Mouse (Mus musculus): ENCODE data around the gene Ankrd33b. TPM values are rescaled to one million over a fixed set of nuclear protein-coding genes. Genes with fewer than 3 reads are reported as not detected.

The Ankrd33b gene
- total and polyA plus RNA-seq, 2 experiments from 2014 or later, result 5.6 to 12.9 TPM

DNA sequence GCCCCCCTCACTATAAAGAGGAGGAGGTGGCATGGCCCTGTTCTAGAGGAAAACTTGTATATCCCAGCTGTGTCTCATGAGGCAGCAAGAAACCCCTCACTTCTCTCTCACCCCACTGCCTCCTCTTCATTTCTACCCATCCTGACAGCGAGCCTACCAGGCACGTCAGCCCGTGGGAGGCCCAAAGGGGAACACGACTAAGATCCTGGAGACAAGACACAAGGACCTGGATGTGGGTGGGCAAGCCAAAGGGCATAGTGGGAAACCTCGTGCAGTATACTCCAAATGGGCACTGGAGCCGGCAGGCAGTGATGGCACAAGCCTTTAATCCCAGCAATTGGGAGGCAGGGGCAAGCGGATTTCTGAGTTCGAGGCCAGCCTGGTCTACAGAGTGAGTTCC, 1.0 kb upstream of the Ankrd33b start:
- Histone ChIP-seq H3K9me3 (replicated peaks; ENCODE audit: control insufficient read depth, low read length) (no peaks in the 10 kb centered on the region), H3K27ac (ENCODE audit: low read depth) (no peak overlapping the region), H3K4me1 (ENCODE audit: control insufficient read depth, insufficient read depth) (peaks cover 9% of the 10 kb centered on the region; the same call in 1 of the 2 replicates), H3K4me2 (ENCODE audit: low read depth, low read length) (peak overlapping the region; percentile 99; the same call in 1 of the 2 replicates), H3K4me3 (ENCODE audit: low read depth, low read length) (no peak overlapping the region), H3K36me3 (replicated peaks; ENCODE audit: control insufficient read depth, insufficient read depth, low read length) (no peaks in the 10 kb centered on the region), H3K9ac (replicated peaks; ENCODE audit: low read depth, low read length) (no peak overlapping the region), H3K27me3 (ENCODE audit: control insufficient read depth, insufficient read depth, low read length) (0 out of 2 replicates have a peak, but pooled peaks cover 3% of the 10 kb centered on the region)
- ATAC-seq (ENCODE audit: insufficient read depth, low read depth), result no peak
- no peak for DNase-seq (ENCODE audit: low spot score)
- 49% methylated on average over 8 of the region's 8 CpGs for WGBS
- no peak for TF ChIP-seq EP300 (IDR thresholded peaks at IDR 0.05; ENCODE audit: low read depth)
- TF ChIP-seq CTCF (IDR thresholded peaks at IDR 0.05; ENCODE audit: low read depth), result no peak

DNA sequence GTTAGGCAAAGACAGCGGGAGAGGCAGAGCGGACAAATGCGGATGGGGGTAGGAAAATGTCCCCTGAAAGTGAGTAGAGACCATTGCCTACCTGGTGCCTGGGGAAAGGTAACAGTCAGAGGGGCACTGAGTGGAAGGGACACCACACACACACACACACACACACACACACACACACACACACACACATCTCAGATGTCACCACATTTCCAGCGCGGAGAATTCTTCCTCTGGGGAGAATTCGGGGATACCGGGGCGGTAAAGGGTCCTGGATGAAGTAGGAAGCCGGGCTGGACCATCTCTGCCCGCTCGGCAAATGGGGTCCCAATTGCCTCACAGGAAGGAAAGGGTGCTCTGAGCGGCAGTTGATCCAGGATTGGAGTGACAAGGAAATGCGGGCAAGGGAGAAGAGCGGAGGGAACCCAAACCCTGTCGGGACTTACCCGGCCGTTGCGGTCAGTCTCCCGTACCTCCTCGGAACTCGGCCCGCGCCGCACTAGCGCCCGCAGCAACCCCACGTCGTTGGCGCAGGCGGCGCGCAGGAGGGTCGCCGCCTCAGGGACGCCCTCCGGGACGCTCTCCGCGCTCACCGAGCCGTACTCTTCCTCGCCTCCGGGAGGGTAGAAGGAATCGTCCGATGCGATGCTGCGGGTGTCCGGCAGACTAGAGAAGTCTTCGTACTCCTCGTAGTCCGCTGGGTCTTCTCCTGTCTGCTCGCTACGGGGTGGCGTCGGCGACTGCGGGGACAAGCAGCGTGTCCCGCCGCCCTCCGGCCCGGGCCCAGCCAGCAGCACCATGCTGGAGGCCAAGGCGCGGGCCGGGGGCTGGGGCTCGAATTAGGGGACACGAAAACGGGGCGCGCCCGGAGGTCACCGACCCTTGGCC, 688 bp downstream of the Ankrd33b start:
- ATAC-seq (ENCODE audit: insufficient read depth, low read depth), result peak; percentile 22
- Histone ChIP-seq H3K4me3 (ENCODE audit: low read depth, low read length) (peak overlapping the region; percentile 81), H3K36me3 (replicated peaks; ENCODE audit: control insufficient read depth, insufficient read depth, low read length) (no peaks in the 10 kb centered on the region), H3K4me1 (ENCODE audit: control insufficient read depth, insufficient read depth) (peaks cover 9% of the 10 kb centered on the region; the same call in 1 of the 2 replicates), H3K9me3 (replicated peaks; ENCODE audit: control insufficient read depth, low read length) (no peaks in the 10 kb centered on the region), H3K4me2 (ENCODE audit: low read depth, low read length) (peak overlapping the region; percentile 99), H3K27me3 (ENCODE audit: control insufficient read depth, insufficient read depth, low read length) (0 out of 2 replicates have a peak, but pooled peaks cover 3% of the 10 kb centered on the region), H3K27ac (ENCODE audit: low read depth) (peak overlapping the region; percentile 60), H3K9ac (replicated peaks; ENCODE audit: low read depth, low read length) (peak overlapping the region; percentile 72)
- no peak for TF ChIP-seq EP300 (IDR thresholded peaks at IDR 0.05; ENCODE audit: low read depth)
- no peak for TF ChIP-seq CTCF (IDR thresholded peaks at IDR 0.05; ENCODE audit: low read depth)
- no peak for DNase-seq (ENCODE audit: low spot score)
- WGBS, result under 1% methylated on average over 71 of the region's 72 CpGs

DNA sequence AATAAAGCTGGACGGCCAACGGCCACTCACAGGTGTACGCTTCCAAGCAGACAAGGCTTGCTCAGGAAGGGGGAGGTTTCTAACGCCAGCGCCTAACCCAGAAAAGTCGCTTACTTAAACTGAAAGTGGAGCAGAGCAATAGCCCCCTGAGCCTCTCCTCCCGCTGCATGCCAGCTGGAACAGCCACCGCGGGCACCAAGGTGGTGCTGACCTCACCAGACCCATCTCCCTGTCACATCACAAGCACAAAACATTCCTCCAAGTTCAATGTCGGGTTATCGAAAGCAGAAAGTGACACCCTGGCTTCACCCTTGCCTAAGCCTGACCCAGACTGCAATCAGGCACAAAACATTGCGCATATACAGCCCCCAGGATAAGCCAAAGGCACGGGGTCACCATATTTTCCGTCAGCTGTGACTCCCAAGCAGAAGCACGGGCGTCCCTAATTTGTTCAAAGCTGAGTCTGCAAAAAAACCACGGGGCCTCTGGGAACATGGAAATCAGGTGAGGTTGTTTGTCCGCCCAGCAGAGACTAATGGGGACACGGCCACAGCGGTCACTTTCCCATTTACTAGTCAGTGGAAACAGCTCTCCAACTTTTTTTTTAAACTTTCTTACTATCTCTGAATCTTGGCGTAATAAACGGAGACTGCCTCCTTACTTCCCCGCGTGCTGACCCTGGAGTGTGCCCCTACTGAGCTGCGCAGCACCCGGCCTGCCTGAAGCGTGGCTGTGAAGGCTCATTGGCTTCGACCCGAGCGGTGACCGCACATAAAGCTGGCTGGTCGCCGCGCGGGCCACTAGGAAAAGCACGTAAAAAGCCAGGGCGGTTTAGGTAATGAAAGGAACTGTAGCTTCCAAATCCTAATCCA, 1.6 kb downstream of the Ankrd33b start:
- H3K27me3 ChIP-seq (ENCODE audit: control insufficient read depth, insufficient read depth, low read length), result 0 out of 2 replicates have a peak, but pooled peaks cover 3% of the 10 kb centered on the region
- ATAC-seq (ENCODE audit: insufficient read depth, low read depth), result 0 out of 2 replicates have a peak, but pooled peaks have one; percentile 25

DNA sequence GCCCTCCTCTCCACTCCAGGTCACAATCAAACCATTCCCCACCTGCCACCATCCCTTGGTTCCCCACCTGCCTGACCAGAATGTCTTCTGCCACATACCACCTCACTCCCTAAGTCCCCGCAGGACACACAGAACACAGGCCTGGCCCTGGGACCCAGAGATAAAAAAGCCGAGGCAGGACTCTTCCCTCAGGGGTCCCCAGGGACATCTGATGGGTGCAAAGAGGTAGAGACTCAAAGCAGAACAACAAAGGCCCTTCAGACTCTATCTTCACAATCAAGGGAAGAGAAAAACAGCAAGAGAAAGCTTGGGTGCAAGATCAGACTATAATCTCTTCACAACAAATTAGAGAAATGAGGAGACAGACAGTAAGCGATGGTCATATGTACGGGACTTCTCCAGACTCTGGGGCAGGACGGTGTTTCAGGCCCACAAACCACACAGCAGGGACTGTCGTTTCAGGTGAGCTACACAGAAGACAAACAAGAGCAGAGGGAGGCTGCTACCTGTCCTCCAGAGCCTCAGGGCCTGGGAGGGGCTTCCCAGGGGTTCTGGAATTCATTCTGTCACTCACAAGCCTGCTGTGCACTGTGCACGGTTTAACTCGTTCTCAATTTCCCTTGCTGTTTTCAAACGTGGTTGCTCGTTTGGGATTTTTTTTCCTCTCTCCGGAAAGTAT, 2.3 kb downstream of the Ankrd33b start:
- 0 out of 2 replicates have a peak, but pooled peaks cover 3% of the 10 kb centered on the region for H3K27me3 ChIP-seq (ENCODE audit: control insufficient read depth, insufficient read depth, low read length)
- H3K27ac ChIP-seq (ENCODE audit: low read depth), result no peak overlapping the region
- DNase-seq (ENCODE audit: low spot score), result no peak
- peak overlapping the region; percentile 99 for H3K4me2 ChIP-seq (ENCODE audit: low read depth, low read length)
- no peaks in the 10 kb centered on the region for H3K9me3 ChIP-seq (replicated peaks; ENCODE audit: control insufficient read depth, low read length)
- peaks cover 9% of the 10 kb centered on the region; the same call in 1 of the 2 replicates for H3K4me1 ChIP-seq (ENCODE audit: control insufficient read depth, insufficient read depth)
- peak overlapping the region; percentile 81 for H3K4me3 ChIP-seq (ENCODE audit: low read depth, low read length)
- 45% methylated on average over 11 of the region's 11 CpGs for WGBS
- H3K36me3 ChIP-seq (replicated peaks; ENCODE audit: control insufficient read depth, insufficient read depth, low read length), result no peaks in the 10 kb centered on the region
- no peak for ATAC-seq (ENCODE audit: insufficient read depth, low read depth)
- H3K9ac ChIP-seq (replicated peaks; ENCODE audit: low read depth, low read length), result peak overlapping the region; percentile 72; the same call in 1 of the 2 replicates
- TF ChIP-seq EP300 (IDR thresholded peaks at IDR 0.05; ENCODE audit: low read depth), result no peak
- no peak for TF ChIP-seq CTCF (IDR thresholded peaks at IDR 0.05; ENCODE audit: low read depth)

More for the DNA sequence above, 1.6 kb downstream of the Ankrd33b start:
- Histone ChIP-seq H3K36me3 (replicated peaks; ENCODE audit: control insufficient read depth, insufficient read depth, low read length) (no peaks in the 10 kb centered on the region), H3K4me1 (ENCODE audit: control insufficient read depth, insufficient read depth) (peaks cover 9% of the 10 kb centered on the region; the same call in 1 of the 2 replicates), H3K9me3 (replicated peaks; ENCODE audit: control insufficient read depth, low read length) (no peaks in the 10 kb centered on the region), H3K9ac (replicated peaks; ENCODE audit: low read depth, low read length) (peak overlapping the region; percentile 72), H3K27ac (ENCODE audit: low read depth) (no peak overlapping the region; the same call in 1 of the 2 replicates), H3K4me2 (ENCODE audit: low read depth, low read length) (peak overlapping the region; percentile 99), H3K4me3 (ENCODE audit: low read depth, low read length) (peak overlapping the region; percentile 81)
- 2% methylated on average over 37 of the region's 37 CpGs for WGBS
- TF ChIP-seq EP300 (IDR thresholded peaks at IDR 0.05; ENCODE audit: low read depth), result no peak
- TF ChIP-seq CTCF (IDR thresholded peaks at IDR 0.05; ENCODE audit: low read depth), result no peak
- DNase-seq (ENCODE audit: low spot score), result no peak

Measured in heart, postnatal 0 days (tissue).